Mouse (Mus musculus) monocyte, adult 2 months (primary cell): Measurements from ENCODE around the gene Lrmda.

Experiments
- DNase-seq, 2 experiments: peaks; one replicate each; pipeline ENCODE4 v3.0.0; 2022; ENCODE audit warnings: low spot score in 2 of 2, low read depth in 1 of 2

The Lrmda gene

DNA sequence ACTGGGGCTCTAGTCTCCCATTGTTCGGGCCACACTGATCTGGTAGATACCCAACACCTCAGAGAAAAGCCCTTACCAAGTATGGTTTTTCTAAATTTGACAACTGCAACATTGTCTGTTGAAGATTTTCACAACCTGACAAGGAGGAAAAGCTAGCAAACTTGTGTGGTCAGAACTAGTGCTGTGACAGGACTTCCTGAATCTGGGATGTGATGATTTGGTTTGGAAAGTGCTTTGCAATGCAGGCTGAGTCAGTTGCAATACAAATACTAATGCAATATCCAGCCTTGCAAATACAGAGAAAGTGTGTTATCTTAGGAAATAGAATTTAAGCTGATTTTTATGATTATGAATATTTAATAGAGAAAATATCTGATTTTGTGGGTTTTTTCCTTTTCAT, 357.6 kb downstream of the Lrmda start:
- no peak for DNase-seq

DNA sequence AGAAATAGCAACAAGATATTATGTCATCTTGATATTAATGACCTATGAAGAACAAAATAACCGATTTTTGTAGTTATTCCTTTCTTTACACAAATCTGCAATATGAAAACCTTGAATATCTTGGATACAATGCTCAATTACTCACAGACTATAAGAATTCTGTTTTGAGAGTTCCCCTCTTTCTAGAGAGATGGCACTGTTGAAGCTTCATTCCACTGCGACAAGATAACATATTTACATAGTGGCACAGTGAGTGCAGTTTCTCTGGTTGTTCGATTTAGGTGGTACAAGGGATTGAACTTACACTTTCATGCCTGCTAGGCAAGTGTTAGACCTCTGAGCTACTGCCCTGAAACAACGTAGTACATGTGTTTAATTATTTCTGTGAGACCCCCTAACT, 362.6 kb downstream of the Lrmda start:
- no peak for DNase-seq

DNA sequence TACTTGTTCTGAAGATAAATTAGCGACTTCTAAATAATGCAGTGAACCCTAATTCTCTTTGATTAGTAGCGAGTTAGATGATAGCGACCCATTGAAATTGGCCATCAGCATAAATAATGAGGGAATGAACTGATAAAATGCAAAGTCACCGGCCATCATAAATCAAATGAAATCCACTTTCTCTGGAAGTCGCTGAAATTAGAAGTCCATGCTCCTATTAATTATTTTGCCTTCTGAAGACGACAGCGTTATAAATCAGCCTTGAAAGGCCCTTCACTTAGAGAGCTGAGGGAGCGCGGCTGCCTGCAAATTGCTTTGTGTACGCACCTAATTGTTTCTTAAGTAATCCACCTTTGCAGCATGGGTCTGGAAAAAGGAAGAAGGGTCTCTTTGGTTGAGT, 374.1 kb downstream of the Lrmda start:
- DNase-seq = no peak

DNA sequence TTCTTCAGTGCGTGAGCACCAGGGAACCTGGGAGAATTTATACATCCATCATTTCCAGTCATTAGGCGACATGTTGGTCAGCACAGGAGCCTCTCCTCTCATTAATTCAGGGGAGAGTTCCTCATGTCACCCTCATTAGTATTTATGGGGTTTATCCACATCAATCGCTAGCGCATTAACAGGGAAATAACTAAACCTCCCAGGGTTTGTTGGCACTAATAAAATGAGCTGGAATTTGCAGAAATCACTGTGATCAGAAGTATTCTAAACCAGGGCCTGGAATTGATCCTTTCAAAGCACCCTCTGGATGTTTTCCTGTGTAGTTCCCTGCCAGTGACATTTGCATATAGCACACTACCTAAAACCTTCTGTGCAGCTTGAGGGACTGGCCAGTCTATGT, 382.9 kb downstream of the Lrmda start:
- no peak for DNase-seq

DNA sequence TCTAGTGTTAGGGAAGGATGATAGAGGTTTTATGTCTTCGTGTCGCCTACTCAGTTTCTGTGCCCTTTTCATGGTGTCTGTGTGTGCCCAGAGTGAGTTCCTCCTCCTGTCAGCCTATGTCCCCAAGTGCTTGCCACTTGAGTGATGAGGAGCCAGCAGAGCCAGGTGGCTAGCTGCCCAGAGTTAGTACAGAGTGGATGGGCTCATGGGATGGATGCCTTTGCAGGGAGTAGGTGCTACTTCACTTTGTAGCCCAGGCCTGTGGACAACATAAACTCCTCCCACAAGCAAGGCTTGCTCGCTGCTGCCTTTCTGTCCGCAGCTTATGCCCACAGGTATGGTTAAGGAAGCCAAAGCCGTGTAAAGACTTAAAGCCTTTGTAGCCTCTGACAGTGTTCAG, 387.1 kb downstream of the Lrmda start:
- no peak for DNase-seq

DNA sequence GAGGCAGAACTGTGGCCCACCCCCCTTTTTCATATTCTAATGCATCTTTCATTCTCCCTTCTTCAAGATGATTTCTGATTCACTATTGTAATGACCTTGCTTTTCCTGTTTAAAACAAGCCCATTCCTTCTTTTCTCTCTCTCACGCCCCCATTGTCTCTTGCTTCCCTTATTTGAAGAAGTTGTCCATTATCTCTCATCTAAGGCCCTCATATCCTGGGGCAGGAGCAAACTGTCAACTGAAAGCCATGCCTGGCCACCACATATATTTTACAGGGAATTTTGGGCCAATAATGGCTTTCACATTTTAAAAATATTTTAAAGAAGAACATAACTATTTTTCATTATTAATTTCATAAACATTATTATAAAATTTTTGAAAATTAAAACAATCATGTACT, 391.3 kb downstream of the Lrmda start:
- no peak for DNase-seq

DNA sequence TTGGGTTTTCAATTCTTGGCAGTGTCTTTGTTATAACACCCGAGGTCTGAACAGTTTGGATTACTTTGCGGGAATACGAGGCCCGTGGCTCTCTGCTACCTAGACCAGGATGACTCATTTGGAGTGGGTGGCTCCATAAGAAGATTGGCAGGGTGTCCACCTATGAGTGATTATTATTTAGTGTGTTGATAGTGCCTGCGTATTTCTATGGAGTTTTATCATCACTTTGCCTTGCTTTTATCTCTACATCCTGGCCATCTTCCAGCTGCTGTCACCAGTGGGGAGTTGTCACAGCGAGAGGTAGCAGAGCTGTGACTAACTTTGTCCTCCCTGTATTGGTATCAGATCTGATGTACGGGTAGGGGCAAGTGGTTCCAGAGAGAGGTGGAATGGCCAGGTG, 393.7 kb downstream of the Lrmda start:
- DNase-seq = no peak

DNA sequence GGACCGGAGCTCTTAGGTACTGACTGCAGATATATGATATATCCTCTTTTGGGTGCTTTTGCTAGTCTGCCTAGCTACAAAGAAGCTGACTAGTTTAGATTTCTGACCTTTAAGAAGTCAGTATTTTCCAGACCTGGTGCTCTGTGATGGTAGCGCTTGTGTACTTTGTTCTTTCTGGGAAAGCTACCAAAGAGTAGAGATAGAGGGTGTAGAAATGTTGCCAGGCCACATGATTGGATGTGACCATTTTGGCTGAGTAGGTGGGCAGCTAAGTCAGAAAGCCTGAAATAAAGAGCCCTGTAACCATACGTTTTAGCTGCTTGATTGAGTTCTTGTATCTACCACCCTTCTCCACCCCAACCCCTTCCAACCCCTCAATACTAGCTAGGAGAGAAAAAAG, 398.2 kb downstream of the Lrmda start:
- no peak for DNase-seq

DNA sequence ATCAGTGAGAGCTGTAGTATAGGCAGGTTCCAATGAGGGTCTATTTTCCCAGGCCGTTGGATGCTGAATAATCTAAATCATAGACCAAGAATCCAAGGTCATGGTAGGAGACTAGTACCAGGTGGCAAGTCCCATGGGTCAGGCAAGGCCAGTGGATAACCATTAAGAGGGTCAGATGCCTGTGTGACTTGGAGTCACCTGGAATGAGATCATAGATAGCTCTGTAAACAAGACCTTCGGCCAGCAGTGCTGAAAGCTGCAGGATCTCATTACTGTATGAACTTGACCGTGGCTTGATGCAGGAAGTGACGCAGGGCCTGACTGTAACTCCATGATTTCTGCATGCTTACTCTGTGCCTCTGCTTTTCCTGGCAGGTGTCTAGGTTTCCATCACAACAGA, 402.2 kb downstream of the Lrmda start:
- no peak for DNase-seq

DNA sequence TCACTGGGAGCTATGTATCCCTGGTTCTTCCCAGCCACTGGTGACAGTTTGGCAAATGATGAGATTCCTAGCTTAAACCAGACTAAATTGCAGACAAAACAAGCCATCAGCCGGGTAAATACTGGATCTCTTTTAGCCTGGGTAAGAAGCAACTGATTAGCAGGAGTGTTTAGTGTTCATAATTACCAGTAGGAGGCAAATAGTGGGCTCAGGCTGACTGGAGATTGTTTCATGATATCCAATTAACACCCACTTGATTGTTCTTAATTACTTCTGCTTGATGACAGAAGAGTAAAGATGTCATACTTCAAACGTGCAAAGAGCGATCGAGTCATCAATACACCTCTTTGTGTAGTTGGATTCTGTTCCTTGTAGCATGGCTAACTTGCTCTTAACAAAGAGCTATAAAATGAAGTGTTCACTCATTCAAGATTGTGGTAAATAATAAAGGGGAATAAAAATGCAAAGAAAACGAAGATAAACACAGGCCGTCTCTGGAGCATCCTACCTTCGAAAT, 405.6 kb downstream of the Lrmda start:
- no peak for DNase-seq

DNA sequence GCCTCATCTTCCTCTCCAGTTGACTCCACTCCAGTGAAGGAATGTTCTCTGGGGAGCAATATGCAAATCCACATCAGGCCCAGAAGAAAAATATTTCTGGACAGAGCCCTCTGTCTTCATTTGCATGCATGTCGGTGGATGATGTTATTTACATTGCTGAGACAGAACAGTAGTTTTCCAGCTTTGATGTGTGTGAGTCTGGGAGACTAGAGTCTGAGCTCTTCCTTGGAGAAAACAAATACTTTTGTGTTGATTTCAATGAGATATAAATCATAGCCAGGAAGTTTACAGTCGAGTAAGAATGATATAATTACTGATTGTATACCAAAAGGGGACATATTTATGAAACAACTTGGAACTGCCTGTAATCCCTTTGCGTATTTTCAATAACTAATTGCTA, 415.9 kb downstream of the Lrmda start:
- DNase-seq = no peak

DNA sequence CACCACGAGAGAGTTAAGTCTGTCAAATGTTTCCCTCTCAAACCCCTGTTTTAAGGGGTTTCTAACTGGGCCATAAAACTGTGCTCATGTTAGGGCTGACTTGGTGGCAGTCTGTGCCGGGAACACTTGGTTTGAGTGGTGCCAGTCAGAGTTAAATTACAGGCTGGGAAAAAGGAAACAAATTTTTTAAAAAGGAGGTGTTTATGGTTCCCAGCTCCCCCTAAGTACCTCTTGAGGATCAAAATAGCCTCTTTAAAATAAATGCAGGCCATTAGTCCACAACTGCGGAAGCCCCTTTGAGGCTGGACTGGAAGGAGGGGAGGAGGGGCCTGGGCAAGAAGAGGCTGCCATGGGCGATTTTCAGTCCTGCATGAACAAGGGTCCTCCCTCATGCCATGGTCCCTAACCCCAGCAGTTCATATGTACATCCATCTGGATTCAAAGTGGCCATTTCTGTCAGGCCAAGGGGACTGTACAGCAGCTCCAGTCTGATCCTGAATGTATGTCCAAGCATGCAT, 416.4 kb downstream of the Lrmda start:
- DNase-seq = no peak

DNA sequence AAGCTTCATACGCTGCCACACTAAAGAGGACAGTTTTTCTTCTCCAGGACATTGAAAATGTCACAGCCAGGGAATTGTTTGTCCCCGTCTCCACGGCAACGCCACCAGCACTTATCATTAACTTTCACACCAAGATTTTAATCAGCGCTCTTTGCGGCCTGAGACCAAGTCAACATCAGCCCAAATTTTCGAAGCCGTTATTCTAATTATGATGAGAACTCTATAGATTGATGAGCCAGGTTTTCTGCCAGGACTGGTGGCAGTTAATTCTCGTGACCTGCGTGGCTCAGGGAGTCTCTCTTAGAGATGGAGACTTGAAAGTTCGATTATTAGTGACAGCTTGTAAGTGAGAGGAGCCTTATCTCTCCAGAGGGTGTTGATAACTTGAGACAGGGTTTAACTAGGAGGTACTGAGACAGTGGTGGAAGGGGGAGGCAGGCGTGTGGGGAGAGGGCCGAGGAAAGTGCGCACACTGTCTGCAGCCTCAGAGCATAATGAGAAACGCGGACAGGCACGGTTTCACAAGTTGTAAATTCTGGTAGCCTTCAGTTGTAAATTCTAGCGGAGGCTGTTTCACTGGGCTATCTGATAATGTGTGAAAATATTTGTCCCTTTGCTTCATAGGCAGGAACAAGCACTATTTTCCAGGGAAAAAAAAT, 421.0 kb downstream of the Lrmda start:
- DNase-seq = no peak

DNA sequence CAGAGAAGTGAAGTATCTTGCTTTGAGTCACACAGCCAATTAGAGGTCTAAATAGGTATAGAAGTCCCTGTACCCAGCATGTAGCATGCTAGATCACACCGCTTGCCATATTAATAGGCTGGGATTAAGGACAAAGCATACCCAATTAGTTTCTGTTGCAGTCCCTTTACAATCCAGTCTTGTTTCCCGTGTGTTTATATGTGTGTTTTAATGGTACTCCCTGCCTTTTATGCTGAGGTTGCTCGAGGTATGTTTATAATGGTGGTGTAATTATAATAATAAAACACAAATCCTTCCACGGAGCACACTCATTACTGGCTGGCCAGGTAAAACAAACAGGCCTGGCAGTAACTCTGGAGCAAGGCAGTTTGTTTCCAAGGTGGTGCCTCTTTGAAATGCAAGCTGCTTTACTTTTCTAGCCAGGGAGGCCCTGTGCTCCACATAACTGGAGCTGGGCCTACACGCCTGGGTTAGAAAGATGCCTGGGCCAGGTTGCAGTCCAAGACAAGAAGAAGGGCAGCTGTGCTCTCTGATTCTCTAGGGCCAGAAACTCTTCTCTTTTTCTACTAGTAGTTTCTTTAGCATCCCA, 422.4 kb downstream of the Lrmda start:
- DNase-seq = no peak

DNA sequence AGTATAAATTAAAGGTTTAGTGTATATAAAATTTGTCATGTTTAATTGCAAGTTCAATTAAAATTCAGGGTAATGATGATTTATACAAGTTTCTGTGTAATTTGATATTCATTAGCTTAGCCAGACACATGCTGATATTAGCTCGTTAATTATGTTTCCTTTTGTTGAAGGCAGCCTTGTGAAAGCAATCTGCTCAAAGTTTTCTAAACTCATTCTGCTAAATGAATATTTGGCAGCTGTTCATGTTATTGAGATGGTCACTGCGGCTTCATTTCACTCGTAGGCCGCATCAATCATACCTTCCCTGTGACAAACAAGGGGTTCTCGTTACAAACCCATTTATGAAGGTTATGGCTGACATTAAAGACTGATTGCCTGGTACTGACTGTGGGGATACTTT, 423.2 kb downstream of the Lrmda start:
- DNase-seq = no peak

DNA sequence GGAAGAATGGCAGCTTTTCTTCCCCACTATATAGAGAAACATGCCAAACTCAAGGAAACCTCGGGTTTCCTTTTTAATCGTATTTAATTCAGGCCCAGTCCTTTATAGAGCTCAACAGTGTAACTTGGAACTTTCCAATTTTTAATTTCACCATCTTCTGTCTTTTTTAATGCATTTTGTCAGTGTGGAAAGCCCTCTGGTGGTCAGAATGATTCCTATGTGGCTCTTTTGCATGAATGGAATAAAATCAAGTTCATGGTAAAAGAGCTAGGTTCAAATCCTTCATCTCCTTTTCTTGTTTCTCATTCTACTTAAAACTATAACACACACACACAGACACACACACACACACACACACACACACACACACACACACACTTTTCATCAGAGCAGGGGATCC, 425.0 kb downstream of the Lrmda start:
- no peak for DNase-seq

DNA sequence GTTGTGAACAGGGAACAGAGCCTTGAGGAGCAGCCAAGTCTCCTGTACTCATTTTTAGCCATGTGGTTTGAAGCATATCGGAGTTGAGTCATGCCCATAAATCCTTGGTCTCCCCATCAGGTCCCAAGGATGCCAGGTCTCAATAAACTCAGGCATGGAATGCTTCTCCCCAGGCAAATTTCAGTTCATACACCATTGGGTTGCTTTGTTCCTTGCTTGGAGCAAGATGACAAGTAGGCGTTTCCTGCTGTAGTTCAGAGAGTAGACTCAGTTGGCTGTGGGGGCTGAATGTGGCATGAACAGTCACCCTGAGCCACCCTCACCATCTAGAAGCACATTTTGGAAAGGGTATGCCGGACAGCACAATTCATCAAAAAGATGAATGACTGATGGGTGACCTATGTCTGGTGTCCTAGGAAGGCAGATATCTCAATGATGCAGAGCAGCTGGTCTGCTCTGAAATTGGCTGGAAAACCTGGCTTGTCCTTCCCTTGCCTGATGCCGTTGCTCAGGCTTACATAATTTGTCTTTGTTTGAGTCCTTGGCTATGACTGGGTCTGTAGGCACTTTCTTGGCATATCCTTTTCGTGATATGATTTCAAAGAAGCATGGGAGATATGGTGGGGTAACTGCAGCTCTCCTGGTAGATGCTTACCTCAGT, 425.8 kb downstream of the Lrmda start:
- no peak for DNase-seq

DNA sequence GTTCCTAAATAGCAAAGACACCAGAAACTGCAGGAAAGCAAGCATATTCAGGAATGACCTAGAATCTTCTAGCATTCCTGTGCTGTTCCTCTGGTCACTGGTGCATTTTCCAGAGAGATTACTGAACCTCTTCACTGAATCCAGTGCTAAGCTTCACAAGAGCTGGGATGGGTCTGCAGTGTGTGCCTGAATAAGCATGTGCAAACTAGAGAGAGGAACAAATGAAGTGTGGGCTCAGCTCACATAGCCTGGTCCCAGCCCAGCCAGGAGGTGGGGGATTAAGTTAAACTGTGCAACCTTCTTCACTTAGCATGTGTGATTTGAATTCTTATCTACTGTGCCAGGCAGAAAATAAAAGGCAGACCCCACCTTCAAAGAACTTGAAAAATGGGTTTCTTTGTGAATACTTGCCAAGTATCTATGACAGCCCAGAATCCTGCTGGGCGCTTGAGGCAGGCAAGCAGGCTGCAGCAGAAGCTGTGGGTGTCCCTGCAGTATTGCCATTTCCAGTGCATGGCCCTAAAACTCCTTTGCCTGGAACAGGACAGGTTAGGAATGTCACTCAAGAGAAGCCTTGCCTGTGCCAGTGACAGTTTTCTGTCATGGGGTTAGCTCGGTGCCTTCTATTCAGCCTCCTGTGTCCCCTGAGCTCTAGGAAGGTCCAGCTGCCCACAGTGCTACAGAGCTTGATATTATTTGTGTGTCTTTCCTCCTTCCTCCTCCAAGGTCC, 426.5 kb downstream of the Lrmda start:
- DNase-seq = no peak

DNA sequence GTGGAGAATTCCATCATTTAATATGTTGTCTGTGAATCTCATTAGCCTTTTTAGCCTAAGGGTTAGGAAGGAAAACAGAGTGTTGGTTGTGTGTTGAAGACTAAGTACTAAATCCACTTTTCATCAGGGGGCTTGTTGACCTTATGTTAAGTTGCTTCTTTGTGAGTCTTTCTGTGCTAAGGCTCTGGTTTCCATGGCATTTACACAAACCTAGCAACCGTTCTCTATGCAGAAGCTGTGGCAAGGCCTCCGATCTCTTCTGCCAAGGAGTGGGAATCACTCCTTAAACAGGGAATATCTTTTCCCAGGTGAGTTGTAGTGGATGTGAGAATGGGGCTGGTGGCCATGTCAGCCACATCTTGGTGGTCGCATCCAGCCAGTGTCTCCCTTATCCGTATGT, 432.1 kb downstream of the Lrmda start:
- DNase-seq = no peak

DNA sequence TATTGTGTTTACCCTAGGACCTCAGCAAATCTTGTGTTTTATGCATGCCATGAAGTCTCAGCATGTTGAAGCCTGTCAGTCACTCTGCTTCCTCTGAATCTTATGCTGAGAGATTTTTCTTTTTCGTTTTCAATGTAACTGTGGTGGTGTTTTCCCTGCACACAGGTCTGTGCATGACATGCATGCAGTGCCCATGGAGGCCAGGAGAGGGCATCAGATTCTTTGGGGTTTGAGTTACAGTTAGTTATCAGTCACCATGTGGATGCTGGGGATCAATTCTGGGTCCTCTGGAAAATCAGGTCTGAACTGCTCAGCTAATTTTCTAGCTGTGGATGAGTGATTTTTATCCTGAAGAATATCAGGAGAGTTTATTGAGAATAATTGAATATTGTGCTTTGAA, 444.8 kb downstream of the Lrmda start:
- no peak for DNase-seq

DNA sequence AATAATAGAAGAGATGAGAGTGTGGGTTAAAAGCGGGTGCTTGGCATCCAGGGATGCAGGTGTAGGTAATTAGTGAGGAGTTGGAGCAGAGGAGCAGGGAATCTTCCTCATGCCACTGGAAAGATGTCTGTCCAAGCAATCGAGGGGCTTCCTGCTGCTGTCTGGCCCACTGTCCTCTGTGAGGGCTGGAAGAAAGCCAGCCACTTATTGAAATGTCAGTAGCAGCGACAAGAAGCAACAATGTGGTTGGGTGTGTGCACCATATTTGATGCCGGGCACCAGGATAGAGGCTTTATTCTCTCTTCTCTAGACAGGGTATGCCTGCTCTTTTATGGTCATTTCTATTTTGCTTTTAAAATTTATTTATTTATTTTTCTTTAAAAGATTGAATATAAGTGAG, 451.5 kb downstream of the Lrmda start:
- DNase-seq = no peak

DNA sequence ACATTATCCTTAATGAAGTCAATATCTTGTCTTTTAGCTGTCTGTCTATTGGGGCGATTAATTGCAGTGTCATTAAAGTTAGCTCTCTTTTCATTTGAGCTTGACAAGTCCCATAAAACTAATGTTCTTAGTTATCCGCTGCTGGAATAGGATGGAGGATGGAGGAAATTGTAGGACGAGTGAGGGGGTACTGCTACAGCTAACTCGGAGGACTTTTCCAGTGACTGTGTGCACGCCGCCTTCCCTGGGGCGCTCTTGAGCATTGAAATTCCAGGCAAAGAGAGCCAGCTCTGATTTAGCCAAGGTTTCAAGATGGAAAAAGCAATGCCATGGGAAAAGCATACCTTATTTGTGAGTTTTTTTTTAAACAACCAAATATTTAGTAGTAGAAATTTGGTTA, 453.9 kb downstream of the Lrmda start:
- DNase-seq = no peak
